Mouse (Mus musculus) ovary, adult 10 weeks (tissue): ENCODE results near the gene Olfr866. TPM values are rescaled to one million over a fixed set of nuclear protein-coding genes. Genes with fewer than 3 reads are reported as not detected.

Source experiments
- polyA plus RNA-seq: library from polyadenylated mRNA; stranded (reverse); fragments of 350-450 nt; fragmentation: Illumina TruSeq; extraction: RNeasy Lipid Tissue Mini Kit (QIAGEN cat#74804); gene quantifications from one replicate; pipeline ENCODE4 v1.2.3, GENCODE M21; 2014

The Olfr866 gene
- polyA plus RNA-seq, result not detected

DNA sequence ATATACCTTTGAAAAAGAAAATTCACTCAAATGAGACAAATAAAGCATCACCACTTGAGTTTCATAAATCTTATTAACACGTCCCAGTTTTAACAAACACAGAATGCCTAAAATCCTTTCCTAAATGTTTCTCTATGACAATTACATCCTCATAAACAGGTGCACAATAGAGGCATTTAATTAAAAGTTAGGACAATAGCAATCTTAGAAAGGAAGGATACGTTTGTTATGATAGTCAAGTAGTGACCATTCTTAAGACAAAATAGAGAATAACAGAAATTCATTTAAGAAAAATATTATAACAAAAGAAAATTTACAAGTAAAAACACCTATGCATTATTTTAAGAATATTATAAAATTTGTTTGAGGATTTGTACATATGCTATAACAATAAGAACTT is at the start of gene Olfr866:
Olfr866 (minus strand) TSS at position 101 of the 400 bp plus-strand sequence.

DNA sequence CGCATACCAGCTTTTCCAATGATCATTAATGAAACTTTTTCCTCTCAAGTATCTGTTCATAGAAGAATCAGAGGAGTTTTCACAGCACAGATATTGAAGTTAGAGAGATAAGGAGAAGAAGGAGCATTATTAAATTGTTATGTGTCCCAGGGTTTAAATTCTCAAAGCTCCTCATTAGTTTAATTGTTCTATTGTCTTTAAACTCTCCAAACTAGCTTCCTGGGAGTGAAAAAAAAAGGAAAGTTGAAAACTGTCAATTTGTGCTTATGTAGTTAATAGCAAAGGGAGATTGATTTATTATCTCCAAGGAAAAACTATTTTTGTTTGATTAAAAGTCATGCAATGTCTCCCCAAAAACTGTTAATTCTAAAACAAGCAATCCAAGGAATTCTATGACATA is 29.6 kb upstream of the Olfr866 start, which contains the start of gene Olfr867:
Olfr867 (minus strand) TSS at position 101 of the 400 bp plus-strand sequence.

Other genes starting within 250 kb of the Olfr866 start
- gene Olfr58, start 247.8 kb downstream of the Olfr866 start, polyA plus RNA-seq, result not detected
- gene Olfr859, start 223.1 kb downstream of the Olfr866 start, polyA plus RNA-seq, result not detected
- not detected for gene Olfr860, start 178.3 kb downstream of the Olfr866 start, polyA plus RNA-seq
- gene Olfr862, start 140.0 kb downstream of the Olfr866 start, polyA plus RNA-seq, result not detected
- gene Olfr77, start 111.2 kb downstream of the Olfr866 start, polyA plus RNA-seq, result not detected
- gene Olfr867, start 29.5 kb upstream of the Olfr866 start, polyA plus RNA-seq, result not detected
- not detected for gene Olfr868, start 70.6 kb upstream of the Olfr866 start, polyA plus RNA-seq
- gene Olfr869, start 101.0 kb upstream of the Olfr866 start, polyA plus RNA-seq, result not detected
- gene Olfr870, start 146.0 kb upstream of the Olfr866 start, polyA plus RNA-seq, result not detected
- not detected for gene Olfr871, start 184.2 kb upstream of the Olfr866 start, polyA plus RNA-seq
- gene Olfr872, start 209.1 kb upstream of the Olfr866 start, polyA plus RNA-seq, result not detected